Mouse (Mus musculus): ENCODE data around the gene Gm17027. TPM values are rescaled to one million over a fixed set of nuclear protein-coding genes. Genes with fewer than 3 reads are reported as not detected.

Gene Gm17027
- total and polyA plus RNA-seq, 3 experiments: not detected

Other genes starting within 250 kb of the Gm17027 start
- gene 1700049E17Rik1, start 237.7 kb downstream of the Gm17027 start, total RNA-seq (2012; rRNA removed): not detected in 2 replicates
- not detected in 2 replicates for gene 1700049E17Rik1, start 237.7 kb downstream of the Gm17027 start, total RNA-seq (2014; rRNA removed)
- gene 1700049E17Rik1, start 237.7 kb downstream of the Gm17027 start, polyA plus RNA-seq (2012; ENCODE audit: insufficient read length, low read depth): not detected in 2 replicates
- not detected in 2 replicates for gene 1700024B05Rik, start 218.6 kb downstream of the Gm17027 start, total RNA-seq (2012; rRNA removed)
- not detected in 2 replicates for gene 1700024B05Rik, start 218.6 kb downstream of the Gm17027 start, total RNA-seq (2014; rRNA removed)
- 0.16 TPM in 1 of 2 replicates, not detected in the other for gene 1700024B05Rik, start 218.6 kb downstream of the Gm17027 start, polyA plus RNA-seq (2012; ENCODE audit: insufficient read length, low read depth)
- gene Gm6401, start 194.7 kb downstream of the Gm17027 start, total RNA-seq (2012; rRNA removed): not detected in 2 replicates
- not detected in 2 replicates for gene Gm6401, start 194.7 kb downstream of the Gm17027 start, total RNA-seq (2014; rRNA removed)
- gene Gm6401, start 194.7 kb downstream of the Gm17027 start, polyA plus RNA-seq (2012; ENCODE audit: insufficient read length, low read depth): not detected in 2 replicates
- not detected in 2 replicates for gene Gm3543, start 179.3 kb downstream of the Gm17027 start, total RNA-seq (2012; rRNA removed)
- not detected in 2 replicates for gene Gm3543, start 179.3 kb downstream of the Gm17027 start, total RNA-seq (2014; rRNA removed)
- gene Gm3543, start 179.3 kb downstream of the Gm17027 start, polyA plus RNA-seq (2012; ENCODE audit: insufficient read length, low read depth): not detected in 2 replicates
- gene Gm7951, start 45.3 kb downstream of the Gm17027 start, total RNA-seq (2012; rRNA removed): not detected in 2 replicates
- not detected in 2 replicates for gene Gm7951, start 45.3 kb downstream of the Gm17027 start, total RNA-seq (2014; rRNA removed)
- not detected in 2 replicates for gene Gm7951, start 45.3 kb downstream of the Gm17027 start, polyA plus RNA-seq (2012; ENCODE audit: insufficient read length, low read depth)
- gene Gm3573, start 28.2 kb upstream of the Gm17027 start, total RNA-seq (2012; rRNA removed): not detected in 2 replicates
- gene Gm3573, start 28.2 kb upstream of the Gm17027 start, total RNA-seq (2014; rRNA removed): not detected in 2 replicates
- gene Gm3573, start 28.2 kb upstream of the Gm17027 start, polyA plus RNA-seq (2012; ENCODE audit: insufficient read length, low read depth): not detected in 2 replicates
- gene Gm17026, start 97.4 kb upstream of the Gm17027 start, total RNA-seq (2012; rRNA removed): not detected in 2 replicates
- gene Gm17026, start 97.4 kb upstream of the Gm17027 start, total RNA-seq (2014; rRNA removed): not detected in 2 replicates
- gene Gm17026, start 97.4 kb upstream of the Gm17027 start, polyA plus RNA-seq (2012; ENCODE audit: insufficient read length, low read depth): not detected in 2 replicates
- gene Gm9611, start 134.7 kb upstream of the Gm17027 start, total RNA-seq (2012; rRNA removed): not detected in 2 replicates
- not detected in 2 replicates for gene Gm9611, start 134.7 kb upstream of the Gm17027 start, total RNA-seq (2014; rRNA removed)
- not detected in 2 replicates for gene Gm9611, start 134.7 kb upstream of the Gm17027 start, polyA plus RNA-seq (2012; ENCODE audit: insufficient read length, low read depth)
- gene Gm7995, start 147.6 kb upstream of the Gm17027 start, total RNA-seq (2012; rRNA removed): not detected in 2 replicates
- gene Gm7995, start 147.6 kb upstream of the Gm17027 start, total RNA-seq (2014; rRNA removed): not detected in 2 replicates
- gene Gm7995, start 147.6 kb upstream of the Gm17027 start, polyA plus RNA-seq (2012; ENCODE audit: insufficient read length, low read depth): not detected in 2 replicates

All from CH12.LX (cell line).